Mouse (Mus musculus) 416B (cell line): Measurements from ENCODE around the gene Cldn15.
A peak's percentile ranks its signal among the peaks of the same experiment; 100 is the strongest.

Source experiments
- DNase-seq: peaks from one replicate; pipeline ENCODE4 v3.0.0; 2011; ENCODE audit warnings: low read depth

Gene Cldn15

GRCm38 (mm10) chr5:136982338-136982930, 16.0 kb downstream of the Cldn15 start:
- DNase-seq, result no peak

DNA sequence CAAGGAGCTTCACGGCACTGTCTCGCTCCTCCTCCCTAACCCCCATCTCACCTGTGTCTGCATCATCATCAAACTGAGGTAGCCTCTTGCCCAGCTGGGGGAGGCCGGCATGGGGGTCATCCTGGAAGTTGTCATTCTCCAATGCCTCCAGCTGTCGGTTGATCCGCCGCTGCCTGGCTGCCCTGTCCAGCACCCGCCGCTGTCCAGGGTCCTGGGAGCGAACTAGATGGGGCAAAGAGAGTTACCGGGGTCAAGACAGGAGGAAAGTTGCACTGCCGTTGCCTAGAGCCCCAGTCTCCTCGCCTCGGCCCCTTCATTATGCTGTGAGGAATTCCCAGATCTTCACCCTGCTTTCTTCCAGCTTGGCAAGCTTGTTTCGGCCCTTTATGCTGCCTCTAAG, 18.4 kb downstream of the Cldn15 start:
- no peak for DNase-seq

DNA sequence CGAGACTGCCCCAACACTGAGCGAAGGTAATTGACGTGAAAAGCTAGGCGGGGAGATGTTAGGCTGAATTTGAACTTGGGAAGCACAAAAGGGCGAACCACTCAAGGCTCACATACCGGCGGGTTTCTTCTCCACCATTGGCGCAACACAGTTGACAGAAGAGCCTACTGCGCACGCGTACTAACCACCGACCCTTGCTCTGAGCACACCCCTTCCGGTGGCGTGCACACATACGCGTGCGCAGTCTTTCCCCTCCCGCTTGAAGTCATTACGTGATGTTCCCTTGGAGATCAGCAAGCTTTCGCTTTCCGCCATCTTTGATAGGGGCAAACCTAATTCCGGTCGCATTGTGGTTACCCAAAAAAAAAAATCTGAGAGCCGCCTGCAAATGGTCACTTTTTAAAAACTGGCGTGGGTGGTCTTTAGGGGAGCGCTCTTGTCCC, 20.3 kb downstream of the Cldn15 start, which contains the start of gene Plod3:
Plod3 (plus strand) TSS at position 325 of the 443 bp plus-strand sequence.
- peak; percentile 99 for DNase-seq

DNA sequence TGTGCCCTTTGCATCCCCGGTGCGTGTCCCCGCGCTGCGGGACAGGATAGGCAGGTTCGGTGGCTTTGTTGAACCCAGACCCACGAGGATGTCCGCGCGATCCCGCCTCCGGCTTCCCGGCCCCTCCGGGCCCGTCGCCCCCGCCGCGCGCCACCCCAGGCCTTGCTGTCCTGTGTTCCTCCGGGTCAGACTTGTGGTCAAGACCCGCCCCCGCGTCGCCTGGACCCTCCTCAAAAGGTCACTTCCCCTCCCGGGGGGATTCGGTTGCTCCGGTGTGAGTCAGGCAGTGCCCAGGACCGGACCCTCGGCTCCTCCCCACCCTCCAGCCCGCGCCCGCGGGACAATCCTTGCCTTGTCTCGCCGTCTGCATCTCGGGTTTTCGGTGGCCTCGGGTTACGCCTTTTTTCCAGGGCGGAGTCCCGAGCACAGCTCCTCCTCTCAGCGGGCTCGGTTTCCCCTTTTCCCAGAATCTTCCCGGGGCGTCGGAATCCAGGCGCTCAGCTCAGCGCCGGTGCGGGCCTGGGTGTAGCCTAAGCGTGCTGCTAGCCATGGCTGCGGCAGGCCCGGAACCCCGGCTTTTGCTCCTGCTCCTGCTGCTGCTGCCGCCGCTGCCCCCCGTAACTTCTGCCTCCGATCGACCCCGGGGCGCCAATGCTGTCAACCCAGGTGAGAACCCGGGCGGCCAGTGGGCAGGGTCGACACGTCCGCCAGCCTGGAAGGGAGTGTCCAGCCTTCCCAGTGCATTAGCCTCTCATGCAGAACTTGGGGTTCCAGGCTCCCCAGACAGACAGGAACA, 20.9 kb downstream of the Cldn15 start:
- peak; percentile 70 for DNase-seq

DNA sequence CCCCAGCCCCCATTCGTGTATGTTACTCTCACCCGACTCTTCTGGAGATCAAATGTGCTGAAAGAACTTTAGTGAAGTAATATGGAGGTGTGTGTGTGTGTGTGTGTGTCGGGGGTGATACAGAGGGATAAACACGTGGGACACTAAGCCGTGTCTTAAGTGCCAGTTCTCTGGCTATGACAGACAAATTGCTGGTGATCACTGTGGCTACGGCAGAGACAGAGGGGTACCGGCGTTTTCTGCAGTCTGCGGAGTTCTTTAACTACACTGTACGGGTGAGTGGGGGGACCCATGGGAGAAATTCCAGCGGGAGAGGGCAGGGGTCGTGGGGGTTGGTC, 21.5 kb downstream of the Cldn15 start, which contains the start of gene Znhit1:
Znhit1 (minus strand) TSS at position 88 of the 338 bp plus-strand sequence.
- peak; percentile 42 for DNase-seq

DNA sequence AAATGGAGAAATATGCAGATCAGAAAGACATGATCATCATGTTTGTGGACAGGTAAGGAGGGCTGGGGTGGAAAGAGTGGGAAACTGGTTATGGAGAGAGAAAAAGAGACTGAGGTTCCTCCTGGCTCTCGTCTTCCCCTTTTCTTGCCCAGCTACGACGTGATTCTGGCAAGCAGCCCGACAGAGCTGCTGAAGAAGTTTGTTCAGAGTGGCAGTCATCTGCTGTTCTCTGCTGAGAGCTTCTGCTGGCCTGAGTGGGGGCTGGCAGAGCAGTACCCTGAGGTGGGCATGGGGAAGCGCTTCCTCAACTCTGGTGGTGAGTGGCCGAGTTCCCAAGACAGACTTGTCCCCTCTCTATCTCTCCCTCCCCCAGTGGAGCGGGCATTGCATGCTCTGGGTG, 22.0 kb downstream of the Cldn15 start:
- DNase-seq, result peak; percentile 55

DNA sequence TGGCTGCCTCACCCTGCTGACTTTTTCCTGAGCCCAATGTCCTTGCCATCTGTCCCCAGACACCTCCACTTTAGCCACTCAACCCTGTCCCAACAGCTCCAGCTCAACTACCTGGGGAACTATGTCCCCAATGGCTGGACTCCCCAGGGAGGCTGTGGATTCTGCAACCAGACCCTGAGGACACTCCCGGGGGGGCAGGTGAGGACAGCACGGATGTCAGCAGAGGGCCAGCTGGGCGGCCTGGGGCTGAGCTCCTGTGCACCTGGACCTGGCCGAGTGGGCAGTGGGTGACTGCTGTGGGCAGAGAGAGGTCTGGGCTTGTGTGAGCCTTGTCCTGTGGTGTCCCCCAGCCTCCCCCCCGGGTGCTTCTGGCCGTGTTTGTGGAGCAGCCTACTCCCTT, 23.4 kb downstream of the Cldn15 start:
- no peak for DNase-seq

- DNase-seq, result no peak
Measured at GRCm38 (mm10) chr5:136999449-136999848, 33.0 kb downstream of the Cldn15 start.

- peak; percentile 24 for DNase-seq
Measured at GRCm38 (mm10) chr5:137000612-137001011, 34.2 kb downstream of the Cldn15 start.

DNA sequence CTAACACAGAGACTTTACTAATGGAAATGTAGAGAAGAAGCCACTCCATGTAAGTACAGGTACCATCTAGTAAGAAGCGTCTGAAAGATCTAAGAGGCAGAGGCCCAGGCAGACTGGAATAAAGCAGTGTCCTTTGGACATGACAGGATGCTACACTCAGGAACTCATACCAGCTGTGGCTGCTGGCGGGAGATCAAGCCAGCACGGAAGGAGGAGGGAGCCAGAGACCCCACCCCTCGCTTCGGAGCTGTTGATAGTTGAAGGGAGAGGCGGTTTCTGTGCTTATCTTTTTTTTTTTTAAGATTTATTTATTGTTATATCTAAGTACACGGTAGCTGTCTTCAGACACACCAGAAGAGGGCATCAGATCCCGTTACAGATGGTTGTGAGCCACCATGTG, 40.9 kb downstream of the Cldn15 start:
- DNase-seq, result no peak

DNA sequence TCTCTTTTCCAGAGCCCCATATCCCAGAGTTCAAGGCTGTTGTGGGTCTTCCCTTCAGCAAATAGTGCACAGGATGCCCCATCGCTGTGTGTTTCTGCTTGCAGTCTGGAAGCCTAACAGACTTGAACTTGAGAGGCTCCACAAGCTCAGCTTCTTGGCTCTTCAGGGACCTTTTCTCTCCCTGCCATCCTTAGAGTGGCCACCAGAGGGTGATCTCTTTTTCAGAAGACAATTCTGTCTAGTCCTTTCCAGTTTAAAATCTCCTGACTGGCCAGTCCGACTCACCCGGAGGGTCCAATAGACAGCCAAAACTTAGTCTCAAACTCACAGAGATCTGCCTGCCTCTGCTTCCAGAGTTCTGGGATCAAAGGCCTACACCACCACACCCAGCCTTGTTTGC, 43.6 kb downstream of the Cldn15 start:
- peak; percentile 79 for DNase-seq

GRCm38 (mm10) chr5:137012401-137012950, 46.1 kb downstream of the Cldn15 start:
- DNase-seq, result no peak

DNA sequence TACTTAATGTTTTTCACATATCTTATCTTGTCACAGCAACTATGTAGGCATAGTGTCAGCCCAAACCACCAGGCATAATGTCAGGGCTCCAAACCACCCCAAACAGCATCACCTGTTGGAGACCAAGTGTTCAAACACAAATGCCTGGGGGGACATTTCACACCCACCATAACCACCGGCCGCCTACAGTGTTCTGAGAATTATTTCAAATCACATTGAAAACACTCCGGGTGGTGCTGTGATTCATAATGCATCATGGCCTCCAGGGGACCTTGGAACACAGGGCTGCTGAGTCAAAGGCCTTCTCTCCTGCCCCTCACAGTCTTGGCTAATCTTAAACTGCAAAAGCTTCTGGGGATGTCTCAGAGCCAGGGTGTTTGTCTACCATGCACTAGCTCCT, 49.5 kb downstream of the Cldn15 start:
- DNase-seq, result no peak

- no peak for DNase-seq
Measured at GRCm38 (mm10) chr5:137024318-137024717, 57.9 kb downstream of the Cldn15 start.

- DNase-seq, result peak; percentile 66
Measured at GRCm38 (mm10) chr5:137025132-137025531, 58.7 kb downstream of the Cldn15 start.
